Mouse (Mus musculus) left cerebral cortex, postnatal 10 days (tissue): Measurements from ENCODE around the gene Lgmn. TPM values are rescaled to one million over a fixed set of nuclear protein-coding genes. Genes with fewer than 3 reads are reported as not detected.

Experiments used
- DNase-seq, 2 experiments: peaks; one replicate each; pipeline ENCODE4 v3.0.0; 2021 to 2022; ENCODE audit warnings: low spot score in 2 of 2, mixed read lengths in 1 of 2; ENCODE audit errors: extremely low spot score in 1 of 2
- intact Hi-C: fragments of 180-260 bp; cut with DNase I; formaldehyde crosslinking; loops from one replicate; pipeline ENCODE4 v1.15.1; 2025
- total RNA-seq, 2 experiments: library from RNA; stranded (reverse); gene quantifications; 2 replicates each; pipeline ENCODE4 v1.2.3; 2021

Gene Lgmn
- total RNA-seq, 2 experiments from 2014 or later, result 118 to 124 TPM

- intact Hi-C loops, result no loop called here
- no peak for DNase-seq
Observed at GRCm38 (mm10) chr12:102438983-102439631, 506 bp downstream of the Lgmn start.

- DNase-seq, result no peak
- intact Hi-C loops, result no loop called here
Observed at GRCm38 (mm10) chr12:102437952-102438351, 1.7 kb downstream of the Lgmn start.

GRCm38 (mm10) chr12:102436939-102437526 lies 2.6 kb downstream of the Lgmn start:
- DNase-seq, result no peak
- intact Hi-C loops, result no loop called here

- no peak for DNase-seq
- intact Hi-C loops, result no loop called here
Observed at GRCm38 (mm10) chr12:102434107-102434506, 5.5 kb downstream of the Lgmn start.

GRCm38 (mm10) chr12:102432238-102432637 lies 7.4 kb downstream of the Lgmn start:
- intact Hi-C loops, result no loop called here
- DNase-seq, result no peak

GRCm38 (mm10) chr12:102430228-102430627 lies 9.4 kb downstream of the Lgmn start:
- intact Hi-C loops, result no loop called here
- DNase-seq, result no peak

- no peak for DNase-seq
- intact Hi-C loops, result no loop called here
Observed at GRCm38 (mm10) chr12:102429656-102430055, 10.0 kb downstream of the Lgmn start.

- DNase-seq, result no peak
- intact Hi-C loops, result no loop called here
Observed at GRCm38 (mm10) chr12:102426285-102426684, 13.3 kb downstream of the Lgmn start.

GRCm38 (mm10) chr12:102425048-102425578 lies 14.5 kb downstream of the Lgmn start:
- DNase-seq, result no peak
- intact Hi-C loops, result no loop called here

GRCm38 (mm10) chr12:102424456-102424855 lies 15.2 kb downstream of the Lgmn start:
- no peak for DNase-seq
- intact Hi-C loops, result no loop called here

GRCm38 (mm10) chr12:102423625-102424024 lies 16.0 kb downstream of the Lgmn start:
- intact Hi-C loops, result no loop called here
- no peak for DNase-seq

- intact Hi-C loops, result no loop called here
- DNase-seq, result no peak
Observed at GRCm38 (mm10) chr12:102422623-102423320, 16.8 kb downstream of the Lgmn start.

- intact Hi-C loops, result no loop called here
- DNase-seq, result peak in 1 of 2 experiments; percentile 53
Observed at GRCm38 (mm10) chr12:102422065-102422464, 17.5 kb downstream of the Lgmn start.

GRCm38 (mm10) chr12:102420168-102420890 lies 19.3 kb downstream of the Lgmn start:
- DNase-seq, result no peak
- intact Hi-C loops, result no loop called here

GRCm38 (mm10) chr12:102419544-102419943 lies 20.1 kb downstream of the Lgmn start:
- intact Hi-C loops, result no loop called here
- peak in 1 of 2 experiments; percentile 50 for DNase-seq

- intact Hi-C loops, result no loop called here
- no peak for DNase-seq
Observed at GRCm38 (mm10) chr12:102417701-102418100, 21.9 kb downstream of the Lgmn start.

GRCm38 (mm10) chr12:102416955-102417510 lies 22.6 kb downstream of the Lgmn start:
- intact Hi-C loops, result no loop called here
- DNase-seq, result peak in 1 of 2 experiments; percentile 38

GRCm38 (mm10) chr12:102416391-102416837 lies 23.2 kb downstream of the Lgmn start:
- intact Hi-C loops, result no loop called here
- peak in 1 of 2 experiments; percentile 75 for DNase-seq

- intact Hi-C loops, result no loop called here
- no peak for DNase-seq
Observed at GRCm38 (mm10) chr12:102414686-102415085, 24.9 kb downstream of the Lgmn start.
